ENCODE assay signal across 8 mouse cellular contexts in the genomic region with DNA sequence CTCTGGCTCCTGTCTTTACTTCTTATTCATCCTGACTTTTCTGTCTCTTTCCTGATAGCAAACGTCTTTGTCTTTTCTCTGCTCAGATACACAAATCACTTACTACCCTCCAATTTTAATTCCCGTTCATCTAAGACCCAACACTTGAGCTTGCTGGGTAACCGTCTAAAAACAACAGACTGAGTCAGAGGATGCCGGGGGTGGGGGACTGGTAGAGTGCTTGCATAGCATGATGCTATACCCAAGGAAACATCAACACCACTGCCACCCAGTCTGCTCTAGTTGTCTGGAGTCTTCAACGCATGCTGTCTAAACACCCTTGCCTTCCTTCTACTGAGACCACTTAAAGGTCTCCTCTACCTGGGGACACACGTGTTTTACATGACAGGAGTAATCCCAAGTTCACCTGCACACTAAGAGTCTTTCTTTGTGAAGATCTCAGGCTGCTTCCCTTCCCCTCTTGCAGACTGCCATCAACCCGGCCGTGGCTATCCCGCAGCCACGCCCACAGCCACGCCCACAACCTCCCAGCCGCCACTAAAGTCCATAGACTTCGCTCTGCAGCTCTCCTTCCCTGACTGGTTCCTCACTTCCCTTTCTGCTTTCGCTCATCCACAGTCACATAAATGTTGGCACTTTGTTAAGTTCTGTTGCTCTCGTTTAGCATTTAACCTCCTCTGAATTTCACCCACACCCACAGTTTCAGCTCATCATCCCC. TPM values are rescaled to one million over a fixed set of nuclear protein-coding genes. Genes with fewer than 3 reads are reported as not detected.
DNase-seq lines count a peak whose midpoint lies in the region; ATAC-seq and TF ChIP-seq lines count a peak whose summit lies in the region.

No protein-coding gene starts in this region.

- H3K36me3 ChIP-seq in embryonic facial prominence, embryonic 13.5 days, result no peaks in the 10 kb centered on the region
- H3K36me3 ChIP-seq in heart, embryonic 15.5 days, result no peaks in the 10 kb centered on the region
- H3K36me3 ChIP-seq in kidney, postnatal 0 days (ENCODE audit: insufficient read depth, low read length), result no peaks in the 10 kb centered on the region

- peak overlapping the region; percentile 61 for H3K4me2 ChIP-seq in embryonic facial prominence, embryonic 13.5 days
- H3K4me2 ChIP-seq in heart, embryonic 15.5 days, result peak overlapping the region; percentile 52
- peak overlapping the region; percentile 50 for H3K4me2 ChIP-seq in kidney, postnatal 0 days (ENCODE audit: low read length)

- H3K27me3 ChIP-seq in embryonic facial prominence, embryonic 13.5 days, result peaks cover 4% of the 10 kb centered on the region; the same call in 1 of the 2 replicates
- H3K27me3 ChIP-seq in heart, embryonic 15.5 days, result no peaks in the 10 kb centered on the region
- H3K27me3 ChIP-seq in kidney, postnatal 0 days (ENCODE audit: insufficient read depth, low read length), result no peaks in the 10 kb centered on the region

- H3K27ac ChIP-seq in embryonic facial prominence, embryonic 13.5 days, result no peak overlapping the region
- peak overlapping the region; percentile 17; the same call in 1 of the 2 replicates for H3K27ac ChIP-seq in heart, embryonic 15.5 days
- H3K27ac ChIP-seq in kidney, postnatal 0 days, result no peak overlapping the region

- H3K4me3 ChIP-seq in embryonic facial prominence, embryonic 13.5 days, result peak overlapping the region; percentile 30
- H3K4me3 ChIP-seq in heart, embryonic 15.5 days, result peak overlapping the region; percentile 18
- peak overlapping the region; percentile 19 for H3K4me3 ChIP-seq in kidney, postnatal 0 days (replicated peaks; ENCODE audit: low read depth, low read length)

- ATAC-seq in embryonic facial prominence, embryonic 13.5 days (ENCODE audit: insufficient number of reproducible peaks, insufficient read depth, low FRiP score, low TSS enrichment, low read depth), result no peak
- no peak for ATAC-seq in heart, embryonic 15.5 days (replicated peaks; ENCODE audit: insufficient number of reproducible peaks, insufficient read depth, low FRiP score, low read depth)
- ATAC-seq in kidney, postnatal 0 days (replicated peaks; ENCODE audit: low FRiP score, low read depth), result peak; percentile 69; the same call in 1 of the 2 replicates

- peak; percentile 46 for DNase-seq in left cerebral cortex, postnatal 4 days
- no peak for DNase-seq in left cerebral cortex, postnatal 36 days (ENCODE audit: low spot score in 2 of 2)
- peak; percentile 85 for DNase-seq in kidney, postnatal 0 days (ENCODE audit: low spot score)
- DNase-seq in lung, postnatal 25 days (ENCODE audit: low spot score), result peak; percentile 67
- DNase-seq in ovary, postnatal 36 days (ENCODE audit: low spot score), result peak; percentile 74
- no peak for DNase-seq in T-cell, adult 2 months (ENCODE audit: low spot score)

- H3K9me3 ChIP-seq in embryonic facial prominence, embryonic 13.5 days, result no peaks in the 10 kb centered on the region
- H3K9me3 ChIP-seq in heart, embryonic 15.5 days (replicated peaks), result no peaks in the 10 kb centered on the region
- H3K9me3 ChIP-seq in kidney, postnatal 0 days (replicated peaks; ENCODE audit: low read length), result no peaks in the 10 kb centered on the region

- peaks cover 4% of the 10 kb centered on the region; the same call in 1 of the 2 replicates for H3K4me1 ChIP-seq in embryonic facial prominence, embryonic 13.5 days
- H3K4me1 ChIP-seq in heart, embryonic 15.5 days (replicated peaks), result peaks cover 59% of the 10 kb centered on the region
- H3K4me1 ChIP-seq in kidney, postnatal 0 days (replicated peaks; ENCODE audit: insufficient read depth, low read length), result no peaks in the 10 kb centered on the region

- no peak for TF ChIP-seq CTCF in kidney, postnatal 0 days (IDR thresholded peaks at IDR 0.05; ENCODE audit: low read depth)

- 11% methylated on average over 15 of the region's 15 CpGs for WGBS in embryonic facial prominence, embryonic 13.5 days
- 11% methylated on average over 15 of the region's 15 CpGs for WGBS in heart, embryonic 15.5 days
- WGBS in kidney, postnatal 0 days, result 7% methylated on average over 15 of the region's 15 CpGs

- intact Hi-C loops in left cerebral cortex, postnatal 4 days (cut with DNase I), result no loop called here
- intact Hi-C loops in left cerebral cortex, postnatal 36 days (cut with DNase I), result no loop called here

- peak overlapping the region; percentile 40; the same call in 1 of the 2 replicates for H3K9ac ChIP-seq in embryonic facial prominence, embryonic 13.5 days
- no peak overlapping the region for H3K9ac ChIP-seq in heart, embryonic 15.5 days
- H3K9ac ChIP-seq in kidney, postnatal 0 days (ENCODE audit: low read depth, low read length), result no peak overlapping the region

RNA-seq across cellular contexts. Expression of a gene that starts 17.5 kb away (rescaled TPM):
- total RNA-seq in left cerebral cortex, postnatal 4 days (2021), result 10 to 100 TPM; 36.7 to 37.3 TPM
- 1 to 10 TPM; 4.6 to 6.7 TPM for total RNA-seq in left cerebral cortex, postnatal 36 days (2021)
- 0.28 and 0.46 TPM in 2 replicates for polyA plus RNA-seq in embryonic facial prominence, embryonic 13.5 days (2015; fragmentation: Nextera tagmentation; extraction: Ambion mirVana)
- polyA plus RNA-seq in heart, embryonic 15.5 days (2015; fragmentation: Nextera tagmentation; extraction: Ambion mirVana), result 1.4 and 1.6 TPM in 2 replicates
- 0.18 and 0.24 TPM in 2 replicates for polyA plus RNA-seq in kidney, postnatal 0 days (2015; fragmentation: Nextera tagmentation; extraction: Ambion mirVana)

Comparison
In these comparisons a context has a peak if more than half of its experiments do, and no peak if none do; other contexts are left out.
1. DNase-seq: peak in left cerebral cortex, postnatal 4 days (single experiment), kidney, postnatal 0 days (single experiment), lung, postnatal 25 days (single experiment) and ovary, postnatal 36 days (single experiment); none in left cerebral cortex, postnatal 36 days (0 of 2) and T-cell, adult 2 months (single experiment).
2. Peak in every context shown above with its lines, with median percentiles within 50 percentile points of each other: H3K4me2 ChIP-seq and H3K4me3 ChIP-seq.